Mouse (Mus musculus) frontal cortex, postnatal 36 days (tissue): ENCODE results near the gene Tfpi.
"Not testable (repeated sequence)": the region's sequence is repeated elsewhere in the genome, so short reads cannot be mapped to it uniquely, and the experiment has no call there.

Experiments used
- DNase-seq, 2 experiments: peaks; one replicate each; pipeline ENCODE4 v3.0.0; 2022; ENCODE audit warnings: low spot score in 2 of 2

The Tfpi gene

GRCm38 (mm10) chr2:84388537-84388936 is 88.0 kb downstream of the Tfpi start:
- DNase-seq: not testable (repeated sequence)

DNA sequence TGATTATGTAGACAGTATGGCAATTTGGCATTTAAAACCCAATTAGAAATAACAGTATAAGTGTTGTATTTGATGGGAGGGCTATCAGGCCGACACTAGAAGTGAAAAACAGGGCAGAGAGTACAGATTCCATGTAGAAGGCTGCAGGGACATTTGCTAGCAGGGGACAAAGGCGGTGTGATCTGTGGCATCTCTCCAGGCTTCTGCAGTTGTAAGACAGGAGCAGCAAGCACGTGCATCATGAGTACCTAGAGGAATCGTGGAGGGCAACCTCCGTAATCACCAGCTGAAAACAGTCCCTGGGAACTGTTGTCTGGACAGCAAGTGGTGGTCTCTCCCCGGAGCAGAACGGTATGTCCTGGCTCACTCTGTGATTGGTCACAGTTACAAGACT is 88.6 kb downstream of the Tfpi start:
- DNase-seq: no peak

- DNase-seq: no peak
Measured at GRCm38 (mm10) chr2:84387394-84388022, 89.1 kb downstream of the Tfpi start.

- DNase-seq: no peak
Measured at GRCm38 (mm10) chr2:84386563-84387393, 89.8 kb downstream of the Tfpi start.

- no peak for DNase-seq
Measured at GRCm38 (mm10) chr2:84384911-84385693, 91.5 kb downstream of the Tfpi start.

- DNase-seq: no peak
Measured at GRCm38 (mm10) chr2:84383828-84384227, 92.7 kb downstream of the Tfpi start.
